Mouse (Mus musculus): ENCODE data around the gene Gm3173. TPM values are rescaled to one million over a fixed set of nuclear protein-coding genes. Genes with fewer than 3 reads are reported as not detected.

Gm3173 gene
- polyA plus RNA-seq, 1 experiment = 0.32 TPM

Other genes with a start within 250 kb of the Gm3173 start
- 0.26 TPM in 1 of 2 replicates, not detected in the other for gene Gm2974, start 248.4 kb upstream of the Gm3173 start, polyA plus RNA-seq (2012; rRNA removed)
- gene Gm3138, start 181.4 kb upstream of the Gm3173 start, polyA plus RNA-seq (2012; rRNA removed) = not detected in 2 replicates
- not detected in 2 replicates for gene Gm3149, start 113.7 kb upstream of the Gm3173 start, polyA plus RNA-seq (2012; rRNA removed)
- gene 2610042L04Rik, start 96.2 kb upstream of the Gm3173 start, polyA plus RNA-seq (2012; rRNA removed) = not detected in 2 replicates
- not detected in 2 replicates for gene Gm3159, start 33.5 kb upstream of the Gm3173 start, polyA plus RNA-seq (2012; rRNA removed)
- 0.17 TPM in 1 of 2 replicates, not detected in the other for gene Gm3164, start 15.5 kb upstream of the Gm3173 start, polyA plus RNA-seq (2012; rRNA removed)
- gene Gm3182, start 50.8 kb downstream of the Gm3173 start, polyA plus RNA-seq (2012; rRNA removed) = not detected in 2 replicates
- not detected in 2 replicates for gene Gm3047, start 124.4 kb downstream of the Gm3173 start, polyA plus RNA-seq (2012; rRNA removed)
- not detected in 2 replicates for gene Gm8159, start 201.4 kb downstream of the Gm3173 start, polyA plus RNA-seq (2012; rRNA removed)
- gene Gm3239, start 233.2 kb downstream of the Gm3173 start, polyA plus RNA-seq (2012; rRNA removed) = 0.18 TPM in 1 of 2 replicates, not detected in the other